Mouse (Mus musculus): ENCODE measurements around the gene Rnf10.

DNA sequence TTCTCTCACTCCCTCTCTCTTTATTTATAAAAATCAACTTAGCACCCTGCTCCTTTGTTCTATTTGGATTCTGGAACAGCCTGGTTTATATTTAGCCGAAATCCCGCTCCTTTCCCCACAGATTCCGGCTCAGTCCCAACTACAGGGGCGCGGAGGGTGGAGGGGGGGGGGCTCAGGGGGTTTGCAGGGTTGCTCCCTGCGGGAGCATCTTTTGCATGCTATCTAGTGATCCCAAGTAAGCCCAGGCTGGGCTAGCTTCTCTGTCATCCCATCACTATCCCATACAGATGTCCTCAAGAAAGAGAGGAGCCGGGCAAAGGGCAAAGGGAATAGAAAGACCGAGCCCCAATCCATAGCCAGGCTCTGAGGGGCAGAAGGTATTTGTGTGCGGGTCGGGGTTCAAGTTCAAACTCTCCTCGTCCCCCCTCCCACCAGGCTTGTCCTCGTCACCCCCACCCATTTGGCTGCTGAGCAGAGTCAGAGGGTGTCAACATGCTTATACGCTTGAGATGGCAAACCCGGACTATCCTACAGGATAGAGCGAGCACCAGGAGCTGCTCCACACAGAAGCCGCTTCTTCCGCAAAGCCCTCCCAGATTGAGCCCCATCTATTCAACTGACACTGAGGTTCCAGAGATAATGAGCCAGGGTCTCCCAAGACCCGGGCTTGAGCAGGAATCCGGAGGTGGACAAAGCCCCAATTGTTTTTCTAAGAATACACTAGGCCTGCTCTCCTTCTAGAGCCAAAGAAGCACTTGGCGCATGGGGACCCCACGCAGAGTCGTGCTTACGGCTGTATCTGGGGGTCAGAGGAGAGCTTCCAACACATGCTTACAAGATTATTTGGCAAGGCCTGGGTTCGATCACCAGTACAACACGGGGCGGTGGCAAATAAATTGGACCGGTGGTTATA, 57.2 kb downstream of the Rnf10 start:
- no peak for TF ChIP-seq POLR2A (IDR thresholded peaks at IDR 0.05; ENCODE audit: extremely low read depth, insufficient read depth, low read length)
- TF ChIP-seq CTCF (IDR thresholded peaks at IDR 0.05; ENCODE audit: extremely low read depth, insufficient read depth, low read length): no peak

Data from cortical plate, adult 2 months (tissue).